Mouse (Mus musculus) lung, postnatal 14 days (tissue): Measurements from ENCODE around the gene Ogfod1.

Source experiments
- DNase-seq: peaks from one replicate; pipeline ENCODE4 v3.0.0; 2021

The Ogfod1 gene

GRCm38 (mm10) chr8:94076461-94077192 is 39.6 kb downstream of the Ogfod1 start:
- no peak for DNase-seq

DNA sequence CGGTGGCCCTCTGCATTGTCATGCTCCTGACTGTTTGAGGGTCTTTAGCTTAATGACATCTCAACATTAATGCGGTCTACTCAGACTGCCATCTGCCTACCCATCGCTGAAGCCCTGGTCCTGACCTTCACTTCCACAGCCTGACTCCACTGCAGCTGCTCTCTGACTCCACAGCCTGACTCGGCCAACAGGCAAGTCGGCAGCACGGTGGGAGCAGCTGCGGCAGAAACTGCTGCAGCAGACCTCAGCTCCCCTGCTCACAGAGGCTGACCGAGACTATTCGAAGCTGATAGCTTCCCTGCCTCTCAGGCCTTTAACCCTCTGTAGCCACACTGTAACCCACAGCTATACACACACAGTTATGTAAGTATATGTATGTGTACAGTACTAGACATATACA is 51.0 kb downstream of the Ogfod1 start:
- no peak for DNase-seq

- no peak for DNase-seq
Observed at GRCm38 (mm10) chr8:94089715-94090114, 52.7 kb downstream of the Ogfod1 start.

GRCm38 (mm10) chr8:94092848-94093247 is 55.9 kb downstream of the Ogfod1 start:
- DNase-seq = no peak

GRCm38 (mm10) chr8:94094281-94094680 is 57.3 kb downstream of the Ogfod1 start:
- no peak for DNase-seq

DNA sequence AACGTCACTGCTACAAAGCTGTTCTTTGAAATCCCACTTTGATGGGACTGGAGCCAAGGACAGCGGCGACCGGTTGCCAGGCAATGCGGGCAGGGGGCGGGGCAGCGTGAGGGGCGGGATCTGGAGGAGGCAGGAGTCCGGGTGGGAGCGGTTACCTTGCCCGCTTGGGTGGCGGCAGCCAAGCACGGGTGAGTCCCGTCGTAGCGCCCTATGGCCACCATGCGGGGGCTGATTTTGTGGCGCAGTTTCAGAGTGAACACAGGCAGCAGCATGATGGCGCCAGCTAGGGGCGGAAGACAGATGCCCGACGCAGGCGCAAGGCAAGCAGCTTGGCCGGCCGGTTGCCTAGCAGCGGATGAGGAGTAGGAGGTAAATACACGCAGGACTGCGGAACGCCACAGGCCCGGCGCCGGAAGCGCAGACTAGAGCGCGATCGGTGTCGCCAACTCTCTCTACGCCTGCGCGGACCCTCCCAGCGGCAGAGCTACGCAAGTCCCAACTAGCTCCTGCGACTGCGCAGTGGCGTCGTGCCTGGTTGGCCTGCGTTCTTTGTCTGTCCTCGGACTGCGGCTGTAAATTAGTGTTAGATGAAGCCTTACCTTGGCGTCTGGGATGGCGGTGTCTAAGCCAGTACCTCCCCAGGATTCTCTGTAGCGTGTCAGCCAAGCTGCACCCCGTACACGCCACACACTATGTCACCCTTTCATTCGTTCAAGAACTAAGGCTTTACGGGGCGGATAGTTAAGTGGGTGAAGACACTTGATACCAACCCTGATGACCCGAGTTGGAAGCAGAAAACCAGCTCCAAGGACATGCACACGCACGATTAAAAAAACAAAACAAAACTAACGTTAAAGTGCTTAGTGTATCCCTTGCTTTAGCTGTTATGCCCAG is 61.3 kb downstream of the Ogfod1 start, which contains the start of gene Bbs2:
Gene Bbs2, minus strand, starts transcription at position 848 of the 894 bp plus-strand sequence.
- peak; percentile 99 for DNase-seq

DNA sequence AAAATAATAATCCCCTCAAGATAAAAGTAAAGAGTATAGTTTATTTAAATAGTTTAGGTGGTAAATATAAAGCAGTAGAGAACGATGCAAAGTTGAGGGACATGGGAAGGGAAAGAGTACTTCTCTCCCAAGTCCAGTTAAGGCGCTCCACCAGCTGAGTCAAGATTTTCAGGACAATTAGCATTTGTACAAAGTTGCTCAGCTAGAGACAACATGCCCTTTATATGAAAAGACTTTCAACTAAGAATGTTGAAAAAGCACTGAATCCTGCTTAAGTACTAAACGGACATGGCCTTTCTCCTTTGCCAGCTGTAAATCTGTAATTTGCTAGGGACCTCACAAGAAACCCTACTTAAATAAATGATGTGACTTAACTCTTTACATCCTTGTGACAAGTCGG is 62.0 kb downstream of the Ogfod1 start:
- no peak for DNase-seq

- peak; percentile 28 for DNase-seq
Observed at GRCm38 (mm10) chr8:94104146-94104545, 67.1 kb downstream of the Ogfod1 start.

- peak; percentile 25 for DNase-seq
Observed at GRCm38 (mm10) chr8:94107871-94108270, 70.9 kb downstream of the Ogfod1 start.

DNA sequence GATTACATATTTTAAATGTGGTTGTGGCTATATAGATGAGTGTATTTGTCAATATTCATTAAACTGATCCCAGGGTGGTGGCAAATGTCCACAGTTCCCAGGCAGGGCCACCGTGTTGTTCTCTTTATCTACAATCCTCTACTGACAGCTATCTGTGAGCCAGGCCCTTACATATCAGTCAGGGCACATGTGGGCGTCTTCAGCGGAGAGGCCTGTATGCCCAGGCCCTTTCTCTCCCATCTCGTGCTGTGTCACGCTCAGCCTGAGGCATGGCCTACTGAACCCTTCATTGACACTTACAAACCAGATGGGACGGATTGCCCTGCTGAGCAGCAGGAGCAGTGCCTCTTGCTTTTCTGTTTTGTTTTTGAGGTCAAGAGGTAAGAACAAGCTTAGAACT is 72.4 kb downstream of the Ogfod1 start:
- no peak for DNase-seq

DNA sequence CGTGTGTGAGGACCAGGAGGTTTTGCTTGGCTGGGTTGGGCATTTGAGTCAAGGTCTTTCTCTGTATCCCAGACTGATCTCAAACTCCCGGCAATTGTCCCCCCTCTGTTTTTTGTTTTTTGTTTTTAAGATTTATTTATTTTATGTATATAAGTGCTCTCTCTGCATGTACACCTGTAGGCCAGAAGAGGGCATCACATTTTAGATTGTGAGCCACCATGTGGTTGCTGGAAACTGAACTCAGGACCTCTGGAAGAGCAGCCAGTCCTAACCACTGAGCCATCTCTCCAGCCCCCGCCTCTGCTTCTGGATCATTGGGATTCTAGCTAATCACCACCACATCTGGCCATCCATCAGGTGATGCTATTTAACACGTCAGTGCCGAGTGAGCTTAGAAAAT is 72.8 kb downstream of the Ogfod1 start:
- no peak for DNase-seq

DNA sequence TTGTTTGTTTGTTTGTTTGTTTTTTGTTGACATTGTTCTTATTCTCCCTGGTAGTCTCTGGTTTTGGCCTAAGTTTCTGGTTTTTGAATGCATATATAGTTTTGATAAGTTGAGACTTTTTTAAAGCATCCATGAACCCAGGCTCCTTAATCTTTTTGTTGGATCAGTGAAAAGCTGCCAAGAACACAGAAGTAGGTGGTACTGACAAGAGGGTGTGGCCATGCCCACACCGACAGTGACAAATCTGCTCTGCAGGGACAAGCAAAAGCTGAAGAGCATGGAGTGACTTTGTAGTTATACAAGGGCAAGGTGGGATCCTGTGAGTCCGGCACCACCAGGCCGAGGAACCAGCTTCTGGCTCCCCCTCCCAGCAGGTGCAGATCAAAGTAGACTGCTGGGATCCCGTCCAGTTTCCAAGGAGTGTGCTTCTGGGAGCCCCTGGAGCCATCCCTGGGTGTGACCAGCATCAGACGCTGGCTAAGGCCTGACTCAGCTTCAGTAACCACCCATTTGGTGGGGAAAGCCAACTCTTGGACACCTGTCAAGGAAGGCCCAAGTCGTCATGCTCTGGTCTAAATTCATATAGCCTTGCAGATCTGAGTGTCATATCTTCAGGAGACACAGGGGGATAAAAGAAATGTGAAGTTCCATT is 73.7 kb downstream of the Ogfod1 start:
- DNase-seq = no peak

DNA sequence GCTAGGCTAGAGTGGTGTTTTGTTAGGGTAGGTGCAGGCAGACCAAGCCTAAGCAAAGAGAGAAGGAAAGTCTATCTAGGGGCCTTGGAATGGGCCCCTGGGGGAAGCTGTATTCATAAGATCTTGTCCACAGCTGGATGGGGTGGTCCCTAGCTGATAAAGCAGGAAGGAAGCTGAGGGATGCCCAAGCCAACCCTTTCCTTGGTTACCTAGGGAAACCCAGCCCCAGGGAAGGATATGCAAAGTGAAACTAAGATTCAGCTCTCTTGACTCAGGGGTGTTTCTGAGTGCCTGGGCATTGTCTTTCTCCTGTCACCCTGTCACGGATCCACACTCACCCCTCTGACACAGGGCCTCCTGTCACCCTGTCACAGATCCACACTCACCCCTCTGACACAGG is 76.4 kb downstream of the Ogfod1 start:
- DNase-seq = no peak

DNA sequence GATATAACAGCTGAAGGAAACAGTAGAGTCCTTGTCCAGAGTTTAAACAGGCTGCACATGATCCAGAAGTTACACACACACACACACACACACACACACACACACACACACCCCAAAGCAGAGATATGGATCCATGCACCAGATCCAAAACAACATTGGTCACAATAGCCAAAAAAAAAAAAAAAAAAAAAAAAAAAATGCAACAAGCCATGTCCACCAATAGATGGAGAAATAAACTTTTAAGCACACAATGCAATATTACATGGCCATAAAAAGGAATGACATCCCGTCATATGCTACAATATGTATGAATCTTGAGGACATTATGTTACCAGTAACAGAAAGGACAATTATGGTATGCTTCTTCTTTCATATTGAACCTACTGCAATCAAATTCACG is 77.0 kb downstream of the Ogfod1 start:
- no peak for DNase-seq
